Mouse (Mus musculus) 3T3-L1 (cell line): ENCODE data around the gene Fam217a.
"Not testable (repeated sequence)": the region's sequence is repeated elsewhere in the genome, so short reads cannot be mapped to it uniquely, and the experiment has no call there.

Source experiments
- DNase-seq: peaks from one replicate; pipeline ENCODE4 v3.0.0-alpha.2; 2015; ENCODE audit warnings: low read depth, low spot score

Gene Fam217a

DNA sequence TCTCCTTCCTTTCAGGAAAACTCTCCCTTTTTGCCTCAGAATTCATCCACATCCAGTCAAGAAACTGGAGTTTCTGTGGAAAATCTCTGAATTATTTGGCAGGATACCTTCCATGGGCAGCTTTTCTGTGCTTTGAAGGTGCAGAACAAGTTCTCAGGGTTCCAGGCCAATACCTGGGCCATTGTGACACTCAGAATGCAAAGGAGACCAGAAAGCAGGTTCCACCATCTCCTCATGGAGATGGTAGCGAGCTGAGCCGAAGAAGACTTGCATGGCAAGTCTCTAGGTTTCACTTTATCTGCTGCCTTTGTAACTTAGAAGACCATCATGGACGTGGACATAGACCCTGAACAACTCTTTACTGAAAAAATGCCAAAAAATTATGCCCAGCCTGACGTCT, at the start of gene Fam217a, which contains the start of gene 4933417A18Rik:
Gene Fam217a (minus strand): TSS at position 101 of the 400 bp plus-strand sequence.
Gene 4933417A18Rik (plus strand): TSS at position 200 of the 400 bp plus-strand sequence.
- DNase-seq: no peak

DNA sequence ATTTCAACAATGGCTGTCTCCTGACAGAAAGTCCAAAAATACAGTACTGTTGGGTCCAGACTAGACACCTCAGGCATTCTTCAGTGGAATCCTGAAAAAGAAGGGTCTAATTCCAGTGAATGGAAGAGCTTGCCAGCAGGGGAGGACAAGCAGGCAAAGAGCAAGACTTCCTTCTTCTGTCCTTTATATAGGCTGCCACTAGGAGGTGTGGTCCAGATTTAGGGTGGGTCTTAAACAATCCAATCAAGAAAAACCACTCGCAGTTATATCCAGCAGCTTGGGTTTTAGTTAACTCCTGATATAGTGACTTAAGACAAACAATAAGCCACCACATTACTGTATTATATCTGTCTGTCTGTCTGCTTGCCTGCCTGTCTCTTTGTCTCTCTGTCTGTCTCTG, 49.7 kb upstream of the Fam217a start:
- DNase-seq: peak; percentile 45

DNA sequence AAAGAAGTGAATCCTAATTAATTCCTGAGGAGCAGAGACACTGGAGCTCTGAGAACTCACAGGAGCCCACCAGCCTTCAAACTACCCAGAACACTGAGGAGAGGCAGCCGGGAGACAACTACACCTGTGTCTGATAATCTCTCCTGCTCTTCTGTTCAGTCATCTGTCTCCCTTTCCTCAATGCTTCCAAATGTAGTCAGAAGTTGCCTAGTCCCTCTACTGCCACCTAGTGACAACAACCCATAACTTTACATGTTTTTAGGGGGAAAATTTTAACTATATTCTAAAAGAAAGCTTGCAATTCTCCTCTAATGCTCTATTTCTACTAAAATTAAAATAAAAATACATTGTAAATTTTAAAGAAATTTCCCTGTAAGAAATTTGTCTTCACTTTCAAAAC, 49.0 kb upstream of the Fam217a start:
- DNase-seq: peak; percentile 75

DNA sequence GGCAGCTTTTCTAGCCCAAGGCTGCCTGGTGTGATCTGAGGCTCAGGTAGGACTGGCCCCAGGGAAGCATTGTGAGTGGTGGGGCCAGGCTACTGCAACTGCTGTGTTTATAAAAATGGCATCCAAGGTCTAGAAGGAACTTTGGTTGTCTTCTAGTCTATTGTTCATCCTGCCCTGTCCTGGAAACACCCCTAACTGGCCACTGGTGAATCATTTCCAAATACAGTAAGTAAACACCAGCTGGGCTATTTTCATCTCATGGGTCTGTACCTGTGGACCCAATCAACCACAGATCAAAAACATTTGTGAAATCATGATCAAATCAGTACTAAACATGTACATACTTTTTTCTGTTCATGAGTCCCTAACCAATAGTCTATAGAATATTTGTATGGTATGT, 48.3 kb upstream of the Fam217a start:
- DNase-seq: not testable (repeated sequence)

DNA sequence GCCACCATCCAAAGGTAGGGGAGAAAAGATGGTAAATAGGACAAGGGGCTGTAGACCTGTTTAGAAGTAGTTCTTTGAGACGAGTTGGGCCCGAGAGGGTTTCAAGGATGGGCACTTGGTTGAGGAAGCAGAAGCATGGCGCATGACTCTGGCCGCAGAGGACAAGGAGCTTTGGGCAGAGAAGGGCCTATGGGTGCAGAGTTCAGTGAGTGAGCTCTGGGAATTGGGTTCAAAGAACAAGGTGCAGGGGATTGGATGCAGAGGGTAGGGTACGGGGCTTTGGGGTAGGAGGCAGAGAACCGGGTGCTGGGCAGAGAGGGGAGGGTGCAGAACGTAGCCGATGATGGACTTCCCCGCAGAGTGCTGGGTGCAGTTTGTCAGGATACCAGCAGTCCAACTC, 41.5 kb upstream of the Fam217a start:
- DNase-seq: not testable (repeated sequence)

DNA sequence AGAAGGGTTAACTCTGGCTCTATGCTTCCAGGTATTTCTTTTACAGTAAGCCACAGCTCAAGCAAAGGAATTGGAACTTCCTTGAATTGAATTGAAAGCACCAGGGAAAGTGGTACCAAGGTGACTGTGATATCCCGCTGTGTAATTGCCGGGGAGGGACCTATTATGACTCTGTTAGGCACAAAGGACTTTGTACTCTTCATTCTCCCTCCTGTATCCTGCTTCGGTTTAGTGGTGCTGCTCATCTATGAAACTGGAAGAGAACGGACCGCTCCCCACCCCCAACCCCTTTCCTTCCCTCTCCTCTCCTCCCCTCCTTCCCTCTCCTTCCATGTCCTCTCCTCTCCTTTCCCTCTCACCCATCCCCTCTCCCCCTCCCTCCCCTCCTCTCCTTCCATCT, 40.8 kb upstream of the Fam217a start:
- no peak for DNase-seq

DNA sequence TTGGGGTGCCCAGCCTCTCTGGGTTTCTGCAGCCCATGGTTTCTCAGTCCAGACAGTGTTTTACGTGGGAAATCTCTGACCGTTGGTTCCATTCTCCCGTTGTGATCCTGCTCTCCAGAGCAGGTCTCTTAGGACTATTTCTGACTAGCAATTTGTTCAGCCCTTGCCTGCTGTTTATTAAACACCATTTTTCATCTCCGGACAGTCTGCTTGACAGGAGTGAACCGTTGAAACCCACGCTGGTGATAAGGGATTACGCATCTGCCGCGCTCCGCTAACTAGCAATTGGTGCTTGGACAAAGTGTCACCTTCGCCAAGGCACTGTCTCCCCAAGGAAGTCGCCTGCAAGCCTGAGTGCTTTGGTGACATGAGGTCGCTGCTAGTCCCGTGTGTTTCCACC, 40.3 kb upstream of the Fam217a start:
- DNase-seq: no peak

DNA sequence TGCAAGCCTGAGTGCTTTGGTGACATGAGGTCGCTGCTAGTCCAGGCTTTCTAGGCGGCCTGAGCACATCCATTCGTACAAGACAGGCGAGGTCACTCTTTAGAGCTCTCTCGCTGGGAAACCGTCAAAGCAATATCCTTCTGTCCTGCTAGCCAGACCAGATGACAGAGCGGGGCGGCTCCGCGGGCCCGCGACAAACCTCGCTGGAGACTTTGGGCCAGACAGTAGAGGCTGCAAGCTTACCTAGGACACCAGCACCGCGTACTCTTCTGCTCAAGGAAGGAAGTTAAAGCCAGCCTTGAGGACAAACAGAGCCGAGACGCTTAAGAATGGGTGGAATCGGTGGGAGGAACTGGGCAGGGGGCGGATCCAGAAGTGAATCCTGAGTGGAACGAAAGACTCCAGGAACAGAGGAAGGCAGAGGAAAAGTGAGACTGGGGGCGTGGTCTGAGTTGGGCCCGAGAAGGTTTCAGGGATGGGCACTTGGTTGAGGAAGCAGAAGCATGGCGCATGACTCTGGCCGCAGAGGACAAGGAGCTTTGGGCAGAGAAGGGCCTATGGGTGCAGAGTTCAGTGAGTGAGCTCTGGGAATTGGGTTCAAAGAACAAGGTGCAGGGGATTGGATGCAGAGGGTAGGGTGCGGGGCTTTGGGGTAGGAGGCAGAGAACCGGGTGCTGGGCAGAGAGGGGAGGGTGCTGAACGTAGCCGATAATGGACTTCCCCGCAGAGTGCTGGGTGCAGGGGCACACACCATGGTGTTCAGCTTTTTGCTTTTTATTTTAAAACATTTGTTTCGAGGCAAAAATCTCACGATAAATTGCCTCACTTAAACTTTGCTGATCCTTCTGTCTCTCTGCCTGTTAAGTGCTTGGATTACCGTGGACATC, 39.6 kb upstream of the Fam217a start, which contains the start of gene Eci3:
Gene Eci3 (minus strand): TSS at position 300 of the 887 bp plus-strand sequence.
- no peak for DNase-seq

DNA sequence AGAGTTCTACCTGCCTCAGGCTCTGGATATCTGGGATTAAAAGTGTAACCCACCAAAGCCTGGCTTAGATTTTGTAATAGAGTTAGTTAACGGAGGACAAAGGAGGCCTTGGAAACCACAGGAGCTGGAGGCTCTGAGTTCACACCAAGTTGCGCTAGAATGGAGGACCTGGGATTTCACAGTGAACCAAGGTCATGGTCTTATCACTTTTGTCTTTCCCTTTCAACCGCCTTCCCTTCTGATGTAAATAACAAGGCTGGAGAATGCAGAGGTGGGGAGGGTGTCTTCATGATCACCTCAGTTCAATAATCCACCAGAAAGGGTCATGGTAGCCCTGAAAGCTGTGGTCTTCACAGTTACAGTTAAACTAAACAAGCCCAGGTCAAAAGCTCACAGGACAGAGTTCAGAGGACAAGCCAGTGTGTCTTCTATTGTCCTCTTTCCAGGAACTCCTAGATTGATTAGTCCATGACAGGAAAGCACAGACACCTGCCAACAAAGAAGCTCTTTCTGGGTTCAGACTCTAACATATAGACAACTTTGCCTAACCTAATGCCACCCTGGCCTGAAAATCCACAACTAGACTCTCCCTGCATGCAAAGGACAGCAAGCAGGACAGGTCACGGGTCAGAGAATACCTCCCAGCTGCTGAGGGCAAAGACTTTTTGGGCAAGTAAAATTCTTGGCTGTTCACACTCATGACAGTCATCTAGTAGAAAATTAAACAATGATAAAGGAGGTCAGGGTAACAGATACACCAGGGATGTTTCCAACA, 37.1 kb upstream of the Fam217a start:
- no peak for DNase-seq

DNA sequence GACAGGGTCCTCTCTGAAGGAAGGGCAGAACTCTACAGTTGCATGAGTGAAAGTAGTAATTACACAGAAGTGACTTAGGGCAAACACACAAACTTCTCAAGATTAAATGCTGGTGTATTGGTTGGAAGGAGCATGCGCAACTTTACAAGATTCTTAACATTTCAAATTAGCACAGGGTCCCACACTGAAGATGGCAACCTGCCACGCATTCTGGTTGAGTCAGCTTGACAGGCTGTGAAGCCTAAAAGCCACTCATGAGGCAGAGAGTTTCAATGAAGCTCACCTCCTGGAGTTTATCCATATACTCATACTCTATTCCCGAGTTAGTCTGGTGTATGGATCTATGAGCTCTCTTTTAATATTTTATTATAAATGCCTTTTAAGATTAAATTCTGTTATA, 34.0 kb upstream of the Fam217a start:
- not testable (repeated sequence) for DNase-seq

DNA sequence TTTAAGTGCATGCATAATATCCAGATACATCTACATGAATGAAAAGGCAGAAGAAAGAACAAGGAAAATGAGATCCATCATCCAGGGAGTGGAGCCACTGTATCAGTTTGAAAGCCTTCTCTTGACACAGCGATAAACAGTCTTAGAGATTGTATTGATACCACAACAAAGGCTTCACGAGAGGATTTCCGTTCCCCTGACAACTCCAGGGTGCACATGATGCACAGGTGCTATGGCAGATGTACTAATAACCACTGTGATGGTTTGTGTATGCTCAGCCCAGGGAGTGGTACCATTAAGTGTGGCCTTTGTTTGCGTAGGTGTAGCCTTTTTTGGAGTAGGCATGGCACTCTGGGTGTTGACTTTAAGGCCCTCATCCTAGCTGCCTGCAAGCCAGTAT, 32.8 kb upstream of the Fam217a start:
- DNase-seq: no peak

DNA sequence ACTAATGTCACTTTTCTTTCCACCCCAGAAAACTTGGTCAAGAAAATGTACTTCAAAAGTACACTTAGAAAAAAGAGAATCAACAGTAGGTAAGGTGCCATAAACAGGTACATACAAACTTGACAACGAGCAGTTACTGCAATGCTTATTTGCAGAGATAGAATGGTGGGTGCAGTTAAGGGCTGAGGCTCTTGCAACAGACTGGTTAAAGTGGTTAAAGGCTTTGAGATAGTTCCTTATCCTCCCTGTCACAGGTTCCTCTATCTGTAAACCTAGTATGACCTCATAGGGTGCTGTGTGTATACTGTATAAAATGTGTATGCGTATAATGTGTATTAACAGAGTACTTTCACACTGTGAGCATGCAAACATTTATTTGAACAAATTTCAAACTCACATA, 27.3 kb upstream of the Fam217a start:
- DNase-seq: not testable (repeated sequence)

DNA sequence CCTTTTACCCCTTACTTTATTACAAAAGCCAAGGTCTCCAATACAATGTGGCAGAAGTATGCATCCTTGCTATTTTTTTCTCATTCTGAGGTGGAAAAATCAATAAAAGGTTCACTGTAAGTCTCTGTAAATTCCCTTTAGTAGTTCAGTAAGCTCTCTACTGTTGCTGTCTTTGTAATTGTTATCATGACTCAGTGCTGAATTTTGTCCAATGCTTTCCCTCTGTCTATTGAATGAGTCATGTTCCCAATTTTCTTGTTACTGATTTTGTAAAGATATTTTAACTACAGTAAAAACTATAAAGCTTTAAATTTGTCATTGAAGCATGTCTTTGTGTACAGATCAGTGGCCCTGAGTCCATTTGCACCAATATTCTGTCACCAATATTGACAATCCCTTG, 18.3 kb upstream of the Fam217a start:
- DNase-seq: peak; percentile 58

DNA sequence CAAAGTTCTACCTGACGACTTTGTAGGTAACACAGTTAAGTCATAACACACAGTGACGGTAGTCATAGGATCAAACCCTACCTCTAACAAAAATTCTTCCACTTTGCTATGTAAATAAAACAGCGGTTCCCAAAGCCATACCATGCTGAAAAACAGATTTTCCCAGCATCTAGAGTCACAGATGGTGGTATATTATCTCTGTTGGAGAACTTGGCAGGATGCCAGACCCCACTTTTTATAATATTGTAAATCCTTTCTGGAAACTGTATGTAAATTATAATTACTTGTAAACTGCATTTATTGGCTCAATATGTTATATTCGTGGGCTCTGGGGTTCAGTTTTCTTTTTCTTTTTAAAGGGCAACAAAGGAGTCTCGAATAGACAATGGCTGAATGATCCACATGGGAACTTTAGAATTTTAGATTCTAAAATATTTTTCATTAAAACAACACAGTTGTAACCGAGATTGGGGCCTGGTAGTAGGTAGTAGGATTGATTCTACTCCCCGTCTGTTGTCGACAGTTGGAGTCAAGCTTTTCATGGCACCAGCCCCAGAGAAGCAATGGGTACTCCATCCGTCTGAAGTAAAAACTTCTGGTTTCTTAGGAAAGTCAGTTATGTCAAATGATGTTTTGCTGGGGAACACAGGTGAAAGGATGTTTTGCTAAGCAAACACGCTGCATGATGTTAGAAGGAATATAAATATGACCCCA, 11.0 kb upstream of the Fam217a start:
- DNase-seq: no peak

DNA sequence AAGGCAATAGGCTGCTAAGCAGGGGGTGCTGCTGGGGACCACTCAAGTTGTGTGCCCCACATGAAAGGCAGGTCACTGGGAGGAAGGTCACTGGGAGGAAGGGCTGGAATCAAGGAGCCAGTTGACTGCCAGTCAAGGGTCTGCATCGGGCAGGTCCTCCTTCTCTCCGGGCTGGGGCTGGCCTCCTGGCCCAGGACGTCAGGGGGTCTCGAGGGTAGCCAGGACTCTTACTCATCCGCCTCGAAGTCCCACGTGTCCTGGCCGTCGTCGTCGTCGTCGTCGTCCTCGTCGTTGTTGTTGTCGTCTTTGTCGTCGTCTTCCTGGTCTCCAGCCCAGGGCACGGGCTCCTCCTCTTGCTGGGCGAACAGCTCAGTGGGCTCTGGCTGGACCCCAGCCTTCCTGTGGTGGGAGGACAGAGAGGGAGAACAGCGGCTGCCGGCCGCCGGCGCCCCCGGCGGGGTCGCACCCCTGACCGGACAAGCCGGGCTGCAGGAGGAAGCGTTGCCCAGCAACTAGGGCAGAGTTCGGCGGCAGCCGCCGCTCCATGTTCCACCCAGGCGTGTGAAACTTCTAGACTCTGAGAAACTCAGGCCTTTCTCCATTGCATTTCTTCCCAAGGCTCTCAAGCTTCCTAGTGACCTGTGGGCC, 7.5 kb downstream of the Fam217a start:
- no peak for DNase-seq

DNA sequence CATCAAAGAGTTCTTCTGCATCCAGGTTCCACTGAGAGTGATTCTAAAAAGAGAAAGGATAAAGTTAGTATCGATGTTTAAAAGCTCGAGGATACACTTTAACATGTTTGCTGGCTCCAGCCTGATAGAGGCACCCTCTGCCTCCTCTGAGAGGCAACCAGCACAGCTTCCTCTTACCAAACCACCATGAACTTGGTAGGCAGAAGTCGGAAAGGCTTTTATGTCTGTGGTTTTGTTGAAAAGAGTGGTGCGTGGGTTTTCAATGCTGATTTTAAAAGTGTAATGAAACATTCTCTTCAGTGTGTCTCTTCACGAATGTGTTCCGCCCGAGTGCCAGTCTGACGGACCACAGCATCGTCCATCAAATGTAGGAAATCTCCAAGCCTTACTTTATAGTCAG, 9.5 kb downstream of the Fam217a start:
- DNase-seq: no peak

DNA sequence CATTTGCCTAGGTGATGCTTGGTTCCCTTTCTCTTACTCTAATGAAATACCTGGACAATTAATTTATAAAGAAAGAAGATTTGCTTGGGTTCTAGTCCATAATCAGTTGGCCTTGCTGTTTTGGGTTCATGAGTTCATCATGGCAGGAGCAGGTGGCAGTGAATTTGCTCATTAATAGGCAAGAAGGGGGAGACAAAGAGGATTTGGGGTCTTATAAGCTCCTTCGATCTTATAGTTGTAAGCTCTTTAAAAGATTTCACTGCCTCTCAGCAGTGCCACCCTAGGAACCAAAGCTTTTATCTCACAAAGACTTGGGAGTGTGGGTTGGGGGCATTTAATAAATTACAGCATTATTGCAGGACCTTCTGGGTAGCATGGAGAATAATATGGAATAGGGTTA, 31.2 kb downstream of the Fam217a start:
- DNase-seq: no peak

DNA sequence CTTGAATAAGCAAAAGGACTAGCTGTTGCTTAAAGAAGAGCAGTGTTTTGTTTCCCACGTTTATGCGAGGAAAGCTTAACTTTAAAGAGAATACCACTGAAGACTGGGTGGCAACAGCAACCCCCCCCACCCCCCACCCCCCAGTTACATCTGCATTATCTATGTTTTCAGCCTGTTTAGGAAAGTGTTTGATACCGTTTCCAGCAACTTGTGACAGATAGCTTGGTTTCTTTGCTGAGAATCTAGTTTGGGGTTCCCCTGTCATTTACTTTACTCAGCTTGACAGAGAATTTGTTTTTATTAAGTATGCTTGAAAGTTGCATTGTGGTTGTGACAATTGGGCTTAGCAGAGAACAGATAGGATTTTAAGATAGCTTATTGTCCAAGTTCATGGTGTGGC, 47.6 kb downstream of the Fam217a start:
- DNase-seq: no peak

DNA sequence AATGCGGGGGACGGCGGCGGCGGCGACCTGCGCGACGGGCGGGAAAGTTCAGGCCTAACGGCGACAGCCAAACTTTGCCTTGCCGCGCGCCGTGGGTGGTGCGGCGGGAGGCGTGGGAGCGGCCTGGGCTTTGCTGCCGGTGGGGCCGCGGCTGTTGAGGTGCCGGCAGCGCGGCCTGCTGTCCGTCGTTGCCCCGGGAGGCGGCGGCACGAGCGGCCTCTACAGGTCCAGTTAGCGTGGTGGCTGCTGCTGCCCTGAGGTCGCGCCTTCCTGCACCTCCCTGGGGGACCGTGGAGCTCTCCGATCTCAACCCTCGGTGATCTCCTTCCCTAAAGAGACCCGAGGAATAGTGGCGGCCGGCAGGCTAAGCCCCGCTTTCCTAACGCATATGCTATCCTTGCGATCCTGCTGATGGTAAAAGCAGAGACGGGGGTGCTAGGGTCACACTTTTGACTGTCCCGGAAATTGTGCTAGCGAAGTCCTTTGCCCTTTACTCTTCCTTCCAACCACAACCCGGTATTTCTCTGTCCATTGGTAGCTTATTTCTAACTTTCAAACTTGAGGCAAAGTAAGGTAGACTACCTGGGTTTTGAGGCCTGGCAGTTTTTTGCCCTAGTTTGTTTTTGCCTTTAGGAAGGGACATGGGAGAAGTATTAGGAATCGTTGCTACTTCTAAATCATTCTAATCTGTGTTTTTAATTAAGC, 48.2 kb downstream of the Fam217a start:
- peak; percentile 61 for DNase-seq

DNA sequence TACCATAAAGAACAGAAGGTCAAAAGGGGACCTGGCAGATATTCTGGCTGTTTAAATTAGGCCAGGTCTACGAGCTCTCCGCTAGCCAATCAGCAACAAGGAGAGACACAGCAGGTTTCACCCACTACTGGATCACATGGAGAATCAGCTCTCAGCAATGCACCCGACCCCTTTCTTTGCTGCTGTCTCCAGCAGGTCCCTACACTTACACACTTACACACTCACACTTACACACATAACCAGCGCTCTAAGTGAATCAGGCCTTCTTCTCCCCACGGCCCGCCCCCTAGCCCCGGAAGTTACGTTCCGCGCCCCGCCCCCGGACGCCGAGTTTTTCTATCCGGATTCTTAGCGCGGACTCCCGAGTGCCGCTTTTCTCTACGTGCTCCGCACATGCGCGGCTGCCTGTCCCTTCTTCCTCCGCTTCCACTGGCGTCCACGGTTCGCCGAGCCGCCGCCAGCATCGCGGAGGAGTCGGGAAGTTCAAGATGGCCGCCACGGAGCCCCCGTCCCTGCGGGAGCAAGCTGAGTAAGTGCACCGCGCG, 48.9 kb downstream of the Fam217a start, which contains the start of gene Prpf4b:
Gene Prpf4b (plus strand): TSS at position 137 of the 545 bp plus-strand sequence.
- peak; percentile 88 for DNase-seq
